Mouse (Mus musculus): ENCODE measurements around the gene Fcrlb.

Fcrlb gene

DNA sequence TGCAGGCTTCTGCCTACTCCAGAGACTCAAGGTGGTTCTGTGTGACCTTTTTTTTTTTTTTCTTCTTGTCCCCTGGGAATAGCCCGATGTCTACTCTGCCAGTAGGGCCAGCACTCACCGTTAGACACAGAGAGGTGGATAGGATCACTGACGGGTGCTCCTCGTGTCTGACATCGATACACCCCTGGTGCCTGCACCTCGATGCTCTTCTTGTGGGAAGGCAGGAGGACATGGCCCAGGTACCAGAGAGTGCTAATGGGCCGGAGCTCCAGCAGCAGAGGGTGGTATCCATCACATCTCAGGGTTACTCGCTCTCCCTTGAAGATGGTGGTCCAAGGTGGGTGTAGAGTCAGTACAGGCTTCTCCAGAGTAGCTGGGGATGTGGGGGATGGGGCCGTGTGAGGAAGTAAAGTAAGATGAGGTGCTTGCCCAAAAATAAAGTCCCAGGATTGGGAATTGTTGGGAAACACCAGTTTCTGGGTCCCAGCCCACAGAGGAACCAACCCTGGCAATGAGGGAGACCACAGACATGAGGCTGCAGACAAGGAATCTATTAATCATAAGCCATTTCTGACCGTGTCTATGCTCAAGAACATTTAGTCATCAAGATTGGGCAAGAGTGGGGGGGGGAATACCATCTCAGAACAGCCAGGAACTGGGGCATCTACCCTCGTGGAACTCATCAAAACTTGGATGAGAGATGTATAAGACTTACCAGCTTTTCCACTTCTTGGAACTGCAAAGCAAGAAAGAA lies 657 bp downstream of the Fcrlb start:
- ATAC-seq (ENCODE audit: insufficient number of reproducible peaks, low FRiP score, low TSS enrichment): no peak

GRCm38 (mm10) chr1:170908341-170908740 lies 4.4 kb downstream of the Fcrlb start:
- peak; percentile 74 for ATAC-seq (ENCODE audit: insufficient number of reproducible peaks, low FRiP score, low TSS enrichment)

DNA sequence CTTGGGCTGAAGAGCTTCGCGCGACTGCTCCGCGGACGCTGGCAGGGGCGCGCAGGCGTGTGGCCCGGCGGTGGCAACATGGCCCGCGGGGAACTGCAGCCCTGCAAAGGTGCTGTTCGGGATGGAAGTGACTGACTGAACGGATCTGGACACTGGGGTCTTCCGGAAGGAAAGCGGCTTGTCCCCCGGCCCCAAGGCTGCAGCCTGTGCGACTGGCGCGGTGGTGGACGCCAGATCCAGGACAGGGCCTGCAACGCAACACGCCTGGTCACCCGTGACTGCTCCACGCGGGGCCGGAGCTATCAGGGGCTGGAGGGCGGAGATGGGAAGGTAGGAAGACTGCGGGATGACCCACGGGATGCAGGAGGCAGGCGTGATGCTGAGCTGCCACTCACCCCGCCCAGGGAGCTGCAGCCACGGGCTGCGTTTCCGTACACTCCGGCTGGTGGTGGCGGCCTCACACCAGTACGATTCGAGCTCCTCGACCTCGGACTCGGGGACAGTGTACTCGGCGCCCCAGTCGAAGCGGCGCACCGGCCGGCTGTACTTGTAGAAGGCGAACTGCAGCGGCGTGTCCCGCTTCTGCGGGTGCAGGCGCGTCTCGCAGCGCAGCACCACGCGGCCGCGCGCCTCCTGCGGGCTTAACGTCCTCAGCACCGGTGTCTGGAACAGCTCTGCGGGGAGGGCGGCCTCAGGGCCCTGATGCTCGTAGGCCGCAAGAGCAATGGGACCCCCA lies 5.1 kb downstream of the Fcrlb start:
- ATAC-seq (ENCODE audit: insufficient number of reproducible peaks, low FRiP score, low TSS enrichment): peak; percentile 73

GRCm38 (mm10) chr1:170907111-170907455 lies 5.7 kb downstream of the Fcrlb start:
- no peak for ATAC-seq (ENCODE audit: insufficient number of reproducible peaks, low FRiP score, low TSS enrichment)

- ATAC-seq (ENCODE audit: insufficient number of reproducible peaks, low FRiP score, low TSS enrichment): no peak
These were observed 9.3 kb downstream of the Fcrlb start for GRCm38 (mm10) chr1:170903485-170903884.

DNA sequence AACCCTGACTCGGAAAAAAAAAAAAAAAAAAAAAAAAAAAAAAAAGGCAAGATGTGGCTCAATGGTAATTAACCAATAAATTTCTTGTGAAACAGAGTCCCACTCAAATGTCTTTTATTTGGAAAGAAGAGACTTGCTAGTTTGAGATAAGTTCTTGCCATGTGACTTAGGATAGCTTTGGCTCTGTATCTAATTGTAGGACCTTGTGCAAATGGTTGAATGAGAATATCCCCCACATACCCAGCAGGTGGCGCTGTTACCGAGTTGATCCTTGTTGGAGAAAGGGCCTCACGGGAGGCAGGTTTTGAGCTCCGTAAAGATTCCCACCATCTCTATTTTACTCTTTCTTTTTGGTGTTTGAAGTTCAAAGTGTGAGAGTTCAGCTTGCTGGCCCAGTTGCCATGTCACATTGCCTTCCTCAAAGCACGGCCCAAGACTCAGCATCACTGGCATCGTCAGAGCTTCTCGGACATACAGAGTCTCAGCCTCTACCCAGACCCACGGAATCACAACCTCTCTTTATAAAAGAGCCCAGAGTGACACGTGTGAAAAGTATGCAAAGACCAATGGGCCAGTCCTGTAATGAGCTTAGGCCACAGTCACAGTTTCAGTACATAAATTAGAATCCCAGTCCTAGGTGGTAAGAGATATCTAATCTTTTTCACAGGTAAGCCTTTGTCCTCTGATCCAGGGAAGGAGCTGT lies 11.1 kb downstream of the Fcrlb start:
- peak; percentile 77; the same call in 1 of the 2 replicates for ATAC-seq (ENCODE audit: insufficient number of reproducible peaks, low FRiP score, low TSS enrichment)

GRCm38 (mm10) chr1:170900799-170901467 lies 11.8 kb downstream of the Fcrlb start:
- no peak for ATAC-seq (ENCODE audit: insufficient number of reproducible peaks, low FRiP score, low TSS enrichment)

DNA sequence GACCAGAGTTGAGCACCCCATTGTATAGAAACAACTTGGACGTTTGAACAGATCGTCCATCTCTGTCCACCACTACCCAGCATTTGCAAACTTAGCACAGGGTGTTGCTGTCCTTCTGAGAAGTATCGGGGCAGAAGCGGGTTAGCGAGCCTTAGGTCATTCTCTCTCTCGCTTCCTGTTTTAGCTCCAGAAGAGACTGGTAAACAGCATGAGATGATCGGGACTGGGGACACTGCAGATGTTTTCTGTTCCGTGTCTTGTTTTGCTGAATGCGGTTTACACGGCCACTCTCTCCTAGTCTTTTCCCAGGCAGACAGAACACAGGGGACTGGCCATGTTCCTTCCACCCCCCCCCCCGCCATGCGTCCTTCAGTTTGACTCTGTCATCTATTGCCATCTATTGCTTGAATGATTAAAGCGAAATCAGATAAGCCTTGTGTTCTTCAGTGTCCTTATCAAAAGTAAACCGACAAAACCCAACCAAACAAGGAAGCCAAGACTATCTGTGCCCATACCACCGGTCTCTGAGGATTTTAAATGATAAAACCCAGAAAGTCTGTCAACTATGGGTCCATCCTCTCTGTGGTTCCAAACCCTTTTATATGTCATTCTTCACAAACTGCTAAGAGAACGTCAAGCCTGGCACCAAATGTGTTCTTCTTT lies 14.2 kb downstream of the Fcrlb start:
- ATAC-seq (ENCODE audit: insufficient number of reproducible peaks, low FRiP score, low TSS enrichment): no peak

- ATAC-seq (ENCODE audit: insufficient number of reproducible peaks, low FRiP score, low TSS enrichment): no peak
These were observed 16.0 kb downstream of the Fcrlb start for GRCm38 (mm10) chr1:170896651-170897281.

DNA sequence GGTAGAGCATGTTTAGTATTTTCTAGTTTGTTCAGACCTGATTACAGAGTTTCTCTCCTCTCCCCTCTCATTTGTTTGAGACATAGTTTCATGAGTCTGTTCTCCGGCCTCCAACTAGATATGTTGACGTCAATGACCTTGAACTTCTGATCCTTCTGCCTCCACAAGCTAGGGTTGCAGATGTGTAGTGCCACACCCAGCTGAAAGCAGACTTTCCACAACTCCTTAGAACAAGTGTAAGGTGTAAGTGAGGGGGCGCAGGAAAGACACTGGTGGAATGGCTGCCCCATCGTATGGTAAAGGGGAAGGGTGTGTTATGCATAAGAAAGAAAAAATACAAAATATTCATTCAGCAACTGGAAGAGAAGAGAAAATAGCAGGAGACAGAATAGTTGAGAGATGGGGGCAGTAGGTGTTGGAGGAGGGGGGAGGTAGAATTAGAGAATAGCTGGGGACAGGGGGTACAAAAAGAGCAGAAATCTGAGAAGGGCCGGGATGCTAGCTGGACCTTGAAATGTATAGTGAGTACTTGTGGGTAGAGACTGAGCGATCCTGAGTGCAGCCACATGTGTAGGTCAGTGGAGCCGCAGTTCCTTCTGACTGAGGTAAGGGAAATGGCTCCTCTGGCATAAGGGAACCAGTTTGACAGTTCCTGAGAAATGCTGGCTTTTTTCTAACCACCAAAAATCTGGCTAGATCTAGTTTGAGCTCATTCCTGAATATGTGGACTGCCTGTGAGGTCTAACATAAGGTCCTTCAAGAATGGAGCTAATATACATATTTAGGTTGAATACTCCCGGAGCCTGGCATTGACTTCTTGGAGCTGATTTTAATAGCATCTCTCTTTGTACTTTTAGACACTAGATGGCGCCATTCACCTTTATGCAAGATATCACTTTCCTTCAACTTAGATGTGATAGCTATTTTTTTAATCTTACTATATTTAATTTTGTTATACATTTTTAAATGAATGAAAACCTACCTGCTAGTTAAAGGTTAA lies 17.8 kb downstream of the Fcrlb start:
- ATAC-seq (ENCODE audit: insufficient number of reproducible peaks, low FRiP score, low TSS enrichment): 0 out of 2 replicates have a peak, but pooled peaks have one; percentile 45

DNA sequence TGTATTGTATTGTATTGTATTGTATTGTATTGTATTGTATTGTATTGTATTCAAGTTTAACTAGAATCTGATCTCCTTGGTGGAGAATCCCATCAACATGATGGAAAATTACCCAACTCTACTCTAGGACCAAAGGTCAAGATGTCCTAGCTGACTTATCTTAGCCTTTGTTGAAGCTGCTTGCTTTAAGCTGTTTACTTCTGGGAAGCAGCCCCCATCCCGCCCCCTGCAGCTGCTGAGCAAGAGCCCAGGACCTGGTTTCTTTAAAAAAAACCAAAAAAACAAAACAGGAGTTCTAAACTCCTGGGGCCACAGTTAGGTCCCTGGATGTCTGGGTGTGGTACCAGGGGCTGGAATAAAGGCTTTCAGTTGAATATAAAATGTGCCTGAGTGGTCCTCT lies 20.5 kb downstream of the Fcrlb start:
- no peak for ATAC-seq (ENCODE audit: insufficient number of reproducible peaks, low FRiP score, low TSS enrichment)

GRCm38 (mm10) chr1:170891646-170892045 lies 21.1 kb downstream of the Fcrlb start:
- no peak for ATAC-seq (ENCODE audit: insufficient number of reproducible peaks, low FRiP score, low TSS enrichment)

DNA sequence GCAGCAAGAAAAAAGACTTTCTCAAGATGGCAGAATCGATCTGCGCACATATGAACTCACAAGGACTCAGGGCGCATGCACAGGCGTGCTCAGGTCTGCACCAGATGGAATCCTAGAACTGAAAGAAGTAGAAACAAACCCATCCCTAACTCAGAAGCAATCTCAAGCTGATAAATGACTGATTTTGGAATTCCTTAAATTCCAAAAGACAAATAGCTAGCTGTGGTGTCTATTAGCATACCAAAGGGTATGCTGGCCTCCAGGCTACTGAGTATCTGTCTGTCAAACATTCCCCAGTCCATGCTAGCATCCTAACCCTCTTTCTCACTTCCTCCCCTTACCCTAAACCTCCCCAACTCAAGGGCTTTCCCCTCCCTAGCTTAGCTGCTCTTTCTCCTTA lies 23.4 kb downstream of the Fcrlb start:
- no peak for ATAC-seq (ENCODE audit: insufficient number of reproducible peaks, low FRiP score, low TSS enrichment)

- ATAC-seq (ENCODE audit: insufficient number of reproducible peaks, low FRiP score, low TSS enrichment): no peak
These were observed 26.7 kb downstream of the Fcrlb start for GRCm38 (mm10) chr1:170886044-170886458.

GRCm38 (mm10) chr1:170884978-170885561 lies 27.7 kb downstream of the Fcrlb start, which contains the start of the genes Gm26620 and Dusp12:
TSS of gene Gm26620 (plus strand) at chr1:170885065.
TSS of gene Dusp12 (minus strand) at chr1:170885540.
- ATAC-seq (ENCODE audit: insufficient number of reproducible peaks, low FRiP score, low TSS enrichment): peak; percentile 98

DNA sequence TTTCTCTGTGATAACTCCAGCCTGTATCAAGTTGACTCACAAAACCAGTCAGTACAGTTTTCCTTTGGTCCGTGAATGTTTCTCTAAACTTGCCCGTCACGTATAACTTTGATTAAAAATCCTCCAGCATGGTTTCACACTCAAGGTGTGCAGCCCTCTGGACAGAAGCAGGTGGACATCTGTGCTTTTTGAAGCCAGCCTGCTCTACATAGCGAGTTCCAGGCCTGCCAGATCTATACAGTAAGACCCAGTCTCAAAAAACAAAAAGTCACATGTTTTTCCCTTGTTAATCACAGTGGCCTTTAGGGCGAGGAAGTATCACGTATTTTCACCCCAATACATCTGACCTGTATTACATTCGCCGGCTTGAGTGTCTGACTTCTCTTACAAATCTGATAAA lies 28.4 kb downstream of the Fcrlb start:
- 0 out of 2 replicates have a peak, but pooled peaks have one; percentile 6 for ATAC-seq (ENCODE audit: insufficient number of reproducible peaks, low FRiP score, low TSS enrichment)

- ATAC-seq (ENCODE audit: insufficient number of reproducible peaks, low FRiP score, low TSS enrichment): no peak
These were observed 29.7 kb downstream of the Fcrlb start for GRCm38 (mm10) chr1:170882915-170883485.

- ATAC-seq (ENCODE audit: insufficient number of reproducible peaks, low FRiP score, low TSS enrichment): no peak
These were observed 35.8 kb downstream of the Fcrlb start for GRCm38 (mm10) chr1:170876906-170877305.

All from cerebellum, adult (tissue).